Mouse (Mus musculus): ENCODE measurements around the gene Scnn1a. TPM values are rescaled to one million over a fixed set of nuclear protein-coding genes. Genes with fewer than 3 reads are reported as not detected.
A peak's percentile ranks its signal among the peaks of the same experiment; 100 is the strongest.

The Scnn1a gene
- total RNA-seq, 2 experiments from 2014 or later, result 0.10 to 0.19 TPM

DNA sequence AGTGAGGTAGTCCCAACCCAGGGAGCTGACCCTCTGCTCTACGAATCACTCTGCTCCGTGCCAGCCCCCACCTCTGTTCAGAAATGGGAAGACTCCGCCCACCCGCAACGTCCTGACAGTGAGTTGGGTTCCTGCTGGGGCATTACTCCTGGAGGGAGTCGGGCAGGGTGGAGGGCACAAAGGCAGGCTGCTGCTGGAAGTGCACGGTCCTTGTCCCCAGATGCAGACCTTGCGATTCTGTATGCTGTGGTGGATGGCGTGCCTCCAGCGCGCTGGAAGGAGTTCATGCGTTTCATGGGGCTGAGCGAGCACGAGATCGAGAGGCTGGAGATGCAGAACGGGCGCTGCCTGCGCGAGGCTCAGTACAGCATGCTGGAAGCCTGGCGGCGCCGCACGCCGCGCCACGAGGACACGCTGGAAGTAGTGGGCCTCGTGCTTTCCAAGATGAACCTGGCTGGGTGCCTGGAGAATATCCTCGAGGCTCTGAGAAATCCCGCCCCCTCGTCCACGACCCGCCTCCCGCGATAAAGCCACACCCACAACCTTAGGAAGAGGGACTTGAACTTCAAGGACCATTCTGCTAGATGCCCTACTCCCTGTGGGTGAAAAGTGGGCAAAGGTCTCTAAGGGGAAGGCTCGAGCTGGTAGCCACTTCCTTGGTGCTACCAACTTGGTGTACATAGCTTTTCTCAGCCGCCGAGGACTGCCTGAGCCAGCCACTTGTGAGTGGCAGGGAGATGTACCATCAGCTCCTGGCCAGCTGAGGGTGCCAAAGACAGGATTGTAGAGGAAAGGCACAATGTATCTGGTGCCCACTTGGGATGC lies 41.2 kb downstream of the Scnn1a start:
- DNase-seq, result no peak

DNA sequence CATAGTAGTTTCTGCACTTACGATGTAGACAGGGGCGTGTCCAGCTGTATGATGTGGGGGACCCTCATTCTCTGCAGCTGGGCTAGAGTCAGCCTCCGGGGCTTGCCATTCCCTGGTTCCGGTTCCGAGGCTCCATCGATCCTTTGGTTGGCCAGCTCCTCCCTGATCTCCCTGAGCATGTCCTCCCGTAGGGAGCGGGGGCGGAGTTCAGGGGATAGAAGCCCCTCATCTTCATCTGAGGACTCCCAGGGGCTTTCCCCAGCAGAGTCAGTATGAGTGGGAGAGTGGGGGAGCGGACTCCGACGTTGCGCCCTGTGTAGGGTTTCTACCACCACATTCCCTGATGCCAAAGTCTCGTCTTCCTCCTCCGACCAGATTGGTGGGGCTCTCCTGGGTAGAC lies 42.6 kb downstream of the Scnn1a start:
- no peak for DNase-seq

DNA sequence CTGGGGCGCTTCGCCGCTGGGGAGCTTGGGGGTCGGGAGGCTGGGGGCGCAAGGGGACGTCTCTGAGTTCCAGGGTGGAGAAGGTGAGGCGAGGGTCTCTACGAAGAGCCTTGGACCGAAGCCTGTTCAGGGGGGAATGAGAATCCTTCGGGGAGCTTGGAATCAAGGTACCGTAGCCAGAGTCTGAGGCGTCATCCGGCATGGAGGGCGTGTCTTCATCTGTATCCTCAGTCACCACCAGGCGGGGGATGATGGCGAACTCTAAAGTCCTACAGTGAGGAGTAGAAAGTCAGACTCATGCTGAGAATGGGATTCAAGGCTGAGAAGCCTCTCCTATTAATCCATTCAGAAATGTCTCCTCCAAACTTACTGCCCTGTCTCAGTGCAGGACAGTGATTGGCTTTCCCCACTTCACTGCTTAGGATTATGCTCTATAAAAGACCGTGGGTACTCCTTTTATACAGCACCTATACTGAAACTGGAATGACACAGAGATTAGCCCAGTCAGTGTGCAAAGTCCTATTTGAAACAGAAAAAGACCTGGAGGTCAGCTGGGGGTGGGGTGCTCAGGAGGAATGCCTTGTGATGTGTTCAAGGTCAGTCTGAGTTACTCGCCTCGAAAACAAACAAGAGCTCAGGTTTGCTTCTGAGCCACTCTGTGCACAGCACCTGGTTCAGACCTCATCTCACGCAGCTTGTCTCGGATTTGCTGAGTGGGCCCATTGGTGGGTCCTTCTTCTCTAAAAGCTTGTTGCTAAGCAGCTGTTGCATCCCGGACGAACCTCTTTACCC lies 43.2 kb downstream of the Scnn1a start:
- no peak for DNase-seq

DNA sequence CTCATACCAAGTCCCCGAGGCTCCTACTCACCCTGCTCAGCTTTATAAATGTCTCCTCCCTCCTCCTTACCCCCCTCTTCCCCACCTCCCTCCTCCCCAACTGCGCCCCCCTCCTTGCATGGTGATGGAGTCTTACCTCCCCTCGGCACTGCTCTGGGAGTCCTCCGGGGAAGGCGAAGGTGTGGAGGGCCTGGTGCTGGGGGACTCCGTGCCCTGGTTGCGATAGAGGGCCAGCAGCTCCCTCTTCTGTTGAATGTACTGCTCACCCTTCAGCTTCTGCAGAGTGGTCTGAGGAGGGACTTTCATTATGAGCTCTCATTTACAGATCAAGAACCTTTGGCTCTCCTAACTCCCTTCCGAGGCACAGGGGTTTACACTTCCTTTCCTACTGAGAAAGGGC lies 44.0 kb downstream of the Scnn1a start:
- DNase-seq, result no peak

DNA sequence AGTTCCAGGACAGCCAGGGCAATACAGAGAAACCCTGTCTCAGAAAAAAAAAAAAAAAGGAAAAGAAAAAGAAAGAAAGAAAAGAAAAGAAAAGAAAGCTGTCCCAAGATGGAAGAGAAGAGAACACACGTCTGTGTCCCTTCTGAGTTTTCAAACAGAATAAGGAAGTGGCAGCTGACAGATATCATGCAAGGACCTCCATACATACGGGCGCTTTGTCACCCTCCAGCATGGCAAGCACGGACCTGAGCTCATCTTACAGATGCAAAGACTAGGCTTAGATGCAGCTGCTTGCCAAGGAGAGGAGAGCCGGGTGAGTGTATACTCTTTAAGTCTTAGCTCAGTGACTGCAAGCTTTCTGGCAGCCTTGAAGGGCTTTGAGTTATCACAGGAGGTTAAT lies 45.1 kb downstream of the Scnn1a start:
- no peak for DNase-seq

DNA sequence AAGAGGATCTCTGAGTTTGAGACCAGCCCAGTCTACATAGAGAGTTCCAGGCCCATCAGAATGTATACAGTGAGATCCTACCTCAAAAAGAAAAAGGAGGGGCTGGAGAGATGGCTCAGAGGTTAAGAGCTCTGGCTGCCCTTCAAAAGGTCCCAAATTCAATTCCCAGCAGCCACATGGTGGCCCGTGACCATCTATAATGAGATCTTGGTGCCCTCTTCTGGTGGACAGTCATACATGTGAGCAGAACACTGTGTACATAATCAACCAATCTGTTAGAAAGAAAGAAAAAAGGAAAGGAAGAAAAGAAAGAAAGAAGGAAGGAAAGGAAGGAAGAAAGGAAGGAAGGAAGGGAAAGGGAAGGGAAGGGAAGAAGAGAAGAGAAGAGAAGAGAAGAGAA lies 45.7 kb downstream of the Scnn1a start:
- DNase-seq, result no peak

DNA sequence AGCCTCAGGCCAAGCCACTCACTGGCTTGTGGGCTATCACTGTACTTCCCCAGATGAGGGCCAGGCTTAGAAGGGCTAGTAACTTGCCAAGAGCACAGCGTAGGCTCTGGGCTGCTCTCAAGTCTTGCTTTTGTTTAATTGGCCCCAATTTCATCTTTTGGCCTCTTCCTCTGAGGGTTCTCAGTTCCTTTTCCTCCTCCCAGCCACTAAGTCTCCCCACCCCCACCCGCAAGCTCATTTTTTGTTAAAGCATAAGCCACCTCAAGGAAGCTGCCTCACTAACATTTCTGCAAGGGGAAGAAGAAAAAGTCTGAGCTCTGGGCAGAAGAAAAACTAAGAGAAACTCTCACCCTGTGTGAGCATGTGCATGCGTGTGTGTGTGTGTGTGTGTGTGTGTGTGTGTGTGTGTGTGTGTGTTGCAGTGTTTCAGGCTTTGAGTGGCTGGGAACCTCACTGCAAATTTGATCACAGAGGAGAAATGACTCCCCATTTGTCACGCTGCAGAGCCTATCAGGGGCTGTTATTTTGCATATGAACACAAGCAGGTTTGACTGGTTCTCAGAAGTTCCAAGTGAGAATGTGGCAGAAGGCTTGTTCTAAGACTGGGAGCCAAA lies 47.4 kb downstream of the Scnn1a start:
- DNase-seq, result no peak

DNA sequence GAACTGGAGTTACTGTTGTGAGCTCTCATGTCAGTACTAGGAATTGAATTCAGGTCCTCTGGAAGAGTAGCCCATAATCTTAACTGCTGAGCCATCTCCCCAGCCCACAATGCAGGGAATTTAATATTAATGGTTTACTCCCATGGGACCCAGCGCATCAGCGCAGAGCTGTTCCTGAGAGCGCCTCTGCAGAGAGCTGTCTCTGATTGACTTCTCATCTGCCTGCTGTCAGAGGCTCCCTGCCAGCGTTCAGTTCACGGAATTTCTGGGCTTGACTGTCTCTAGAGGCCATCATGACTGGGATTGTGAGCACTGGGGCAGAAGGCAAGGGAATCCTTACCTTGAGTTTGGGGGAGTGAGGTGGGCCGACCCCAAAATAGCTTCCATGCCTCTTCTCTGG lies 56.6 kb downstream of the Scnn1a start:
- no peak for DNase-seq

DNA sequence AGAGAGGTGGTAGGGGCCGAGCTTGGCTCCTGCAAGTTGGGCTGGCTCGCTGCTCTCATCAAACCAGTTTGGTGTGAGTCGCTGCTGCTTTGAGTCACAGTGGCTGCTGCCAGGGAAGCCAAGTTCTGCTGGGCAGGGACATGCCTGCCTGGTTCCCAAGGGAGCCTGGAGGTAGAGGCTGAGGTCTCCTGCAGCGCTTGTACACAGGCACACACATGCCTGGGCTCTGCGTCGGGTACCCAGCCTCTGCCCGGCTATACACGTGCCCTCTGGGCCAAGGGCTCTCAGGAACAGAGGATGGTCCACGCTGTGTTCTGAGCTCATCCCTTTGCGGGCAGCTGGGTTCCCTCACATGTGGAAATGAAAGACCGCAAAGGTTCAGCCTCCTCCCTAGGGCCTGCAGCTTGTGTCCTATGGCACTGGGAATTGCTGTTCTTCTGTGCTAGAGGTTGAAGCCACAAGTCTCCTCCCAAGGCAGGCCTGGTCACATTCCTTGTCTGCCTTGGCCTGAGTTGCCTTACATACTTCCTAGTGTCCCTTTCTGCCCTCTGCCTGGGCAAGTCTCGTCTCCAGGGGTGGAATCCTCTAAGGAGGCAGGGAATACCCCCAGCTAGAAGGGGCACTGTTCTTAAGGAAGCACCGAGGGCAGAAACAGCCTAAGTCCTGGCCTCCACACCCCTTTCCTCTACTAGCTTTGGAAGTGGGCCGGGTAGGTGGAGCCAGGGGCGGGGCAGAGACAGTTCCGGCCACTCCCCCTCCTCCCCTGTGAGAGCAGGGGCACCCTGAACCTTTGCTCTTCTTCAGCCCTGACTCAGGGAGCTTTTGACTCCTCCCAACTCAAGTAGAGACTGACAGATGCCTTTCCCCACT lies 57.4 kb downstream of the Scnn1a start:
- peak; percentile 58 for DNase-seq

DNA sequence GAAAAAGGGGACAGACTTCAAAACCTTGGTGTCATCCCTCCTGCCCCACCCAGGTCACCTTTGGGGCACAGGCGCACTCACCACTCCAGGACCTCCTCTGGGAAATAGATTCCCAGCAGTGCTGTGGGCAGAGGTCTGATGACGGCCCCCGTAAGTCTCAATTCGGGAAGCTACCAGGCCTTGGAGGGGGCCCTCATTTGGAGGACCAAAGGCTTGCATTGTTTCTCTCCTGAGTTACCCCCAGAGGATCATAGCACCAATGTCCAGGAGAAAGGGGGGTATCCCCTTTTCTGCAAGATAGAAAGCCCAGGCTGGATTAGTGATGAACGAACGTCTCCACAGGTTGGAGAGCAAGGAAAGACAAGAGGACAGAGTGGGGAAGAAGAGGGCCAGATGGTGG lies 58.2 kb downstream of the Scnn1a start:
- no peak for DNase-seq

DNA sequence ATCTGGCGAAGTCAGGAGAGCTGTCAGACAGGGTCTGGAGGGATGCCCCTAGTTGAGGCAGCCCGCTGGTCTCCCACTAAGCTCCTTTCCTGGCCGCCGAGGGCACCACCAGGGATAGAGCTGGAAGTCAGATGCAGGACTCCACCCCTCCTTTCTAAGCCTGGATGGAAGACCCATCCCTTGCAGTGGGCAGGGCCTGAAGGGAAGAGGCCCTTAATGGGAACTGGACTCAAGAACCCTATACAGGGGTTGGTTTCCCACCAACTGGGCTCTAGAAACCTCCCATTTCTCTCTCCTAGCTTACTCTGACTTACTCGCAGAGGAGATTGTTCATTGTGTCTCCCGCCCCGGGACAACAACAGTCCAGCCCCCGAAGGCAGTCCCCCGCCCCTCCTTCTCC lies 59.3 kb downstream of the Scnn1a start:
- DNase-seq, result no peak

DNA sequence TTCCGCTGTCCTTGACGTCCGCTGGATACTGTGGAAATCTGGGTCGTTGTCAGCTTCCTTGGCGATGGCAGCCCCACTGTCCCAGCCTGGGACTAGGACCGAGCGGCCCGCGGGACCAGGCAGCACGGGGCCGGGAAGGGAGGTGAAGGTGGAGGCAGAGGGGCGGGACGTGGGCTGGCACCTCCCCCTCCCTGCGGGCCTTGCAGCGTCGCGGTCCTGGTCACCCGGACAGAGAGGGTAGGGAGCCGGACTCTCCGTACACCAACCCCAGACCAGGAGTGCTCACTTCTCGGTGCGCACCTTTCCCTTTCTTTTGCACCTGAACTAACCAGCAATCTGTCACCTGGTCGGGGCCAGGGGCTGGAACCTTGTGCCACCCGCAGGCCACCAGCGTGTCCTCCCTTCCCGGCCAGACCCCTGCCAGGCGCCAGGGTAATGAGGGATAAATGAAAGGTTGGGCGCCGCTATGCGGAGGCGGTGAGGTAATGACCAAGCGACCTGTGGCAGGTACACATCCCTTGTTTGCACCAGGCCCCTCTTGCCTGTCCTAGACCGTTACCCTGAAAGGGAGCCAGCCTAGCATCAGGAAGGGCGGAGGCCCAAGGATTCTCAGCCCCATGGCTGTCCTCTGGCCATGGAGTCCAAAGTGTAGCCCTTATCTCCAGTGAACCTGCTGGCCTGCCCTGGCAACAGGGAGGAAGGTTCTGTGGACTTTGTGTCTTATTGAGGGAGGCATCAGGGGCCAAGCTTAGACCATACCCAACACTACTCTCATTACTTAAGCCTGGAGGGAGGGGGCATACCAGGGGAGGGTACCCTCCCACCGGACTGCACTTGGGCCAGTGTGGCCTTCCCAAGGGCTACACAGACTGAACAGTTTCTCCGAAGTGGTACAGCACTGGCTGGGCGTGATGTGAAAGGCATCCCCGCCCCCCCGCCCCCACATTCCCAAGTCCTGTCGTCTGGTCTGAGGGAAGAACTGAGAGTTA lies 60.2 kb downstream of the Scnn1a start, which contains the start of gene Plekhg6:
Gene Plekhg6, minus strand, starts transcription at position 422 of the 989 bp plus-strand sequence.
- no peak for DNase-seq

DNA sequence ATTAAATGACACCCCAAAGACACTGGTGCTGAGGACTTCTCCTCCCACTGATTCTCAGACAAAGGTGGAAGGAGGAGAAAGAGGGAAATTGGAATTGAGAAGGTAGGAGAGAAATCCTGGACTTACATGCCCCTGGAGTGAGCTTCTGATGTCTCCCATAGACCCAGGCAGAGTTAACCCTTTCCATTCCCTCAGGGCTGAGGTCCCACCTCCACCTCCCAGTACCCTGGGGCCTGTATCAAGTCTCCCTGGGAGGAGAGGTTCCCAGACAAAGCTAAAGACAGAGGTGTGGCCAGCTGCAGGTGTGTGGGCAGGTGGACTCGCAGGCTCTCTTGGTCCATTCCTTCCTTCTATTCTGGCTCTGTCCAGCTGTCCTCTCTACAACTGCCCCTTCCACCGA lies 61.6 kb downstream of the Scnn1a start:
- no peak for DNase-seq

DNA sequence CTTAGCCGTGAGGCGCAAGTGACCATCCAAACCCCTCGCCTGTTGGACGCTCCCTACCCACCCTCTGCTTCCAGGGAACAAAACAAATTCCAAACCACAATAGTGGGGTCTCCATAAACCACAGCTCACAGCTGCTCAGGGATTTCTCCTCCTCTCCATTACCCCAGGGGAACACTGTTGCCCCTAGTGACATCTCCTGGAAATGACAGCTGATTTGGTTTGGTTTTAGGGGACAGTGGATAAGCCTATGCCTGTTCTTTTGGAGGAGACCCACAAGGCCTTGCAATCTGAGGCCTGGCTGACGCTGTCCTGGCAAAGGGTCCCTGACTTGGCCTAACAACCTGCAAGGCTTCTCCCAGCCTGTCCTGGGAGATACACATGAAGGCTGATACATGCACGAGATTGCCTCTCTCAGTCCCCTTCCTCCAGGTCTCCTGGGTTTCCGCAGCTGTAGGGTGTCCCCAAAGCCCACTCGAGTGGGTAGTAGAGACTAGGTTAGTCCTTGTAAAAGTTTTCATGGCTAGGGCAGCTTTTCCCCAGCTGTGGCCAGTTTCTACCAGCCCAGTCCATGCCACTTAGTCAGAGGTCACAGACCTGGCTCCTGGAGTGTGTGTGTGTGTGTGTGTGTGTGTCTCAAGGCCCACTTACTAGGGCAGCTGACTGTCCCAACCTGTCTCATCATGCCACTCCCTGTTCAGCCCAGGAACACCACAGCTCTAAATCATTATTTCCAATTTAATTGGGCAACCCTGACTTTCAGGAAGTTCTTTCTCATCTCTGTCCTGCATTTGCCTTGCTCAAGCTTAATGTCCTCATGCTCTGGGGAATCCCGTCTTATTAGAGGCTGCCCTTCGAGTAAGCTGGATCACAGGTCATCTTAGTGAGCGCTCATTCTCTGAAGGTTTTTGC lies 64.9 kb downstream of the Scnn1a start:
- no peak for DNase-seq

DNA sequence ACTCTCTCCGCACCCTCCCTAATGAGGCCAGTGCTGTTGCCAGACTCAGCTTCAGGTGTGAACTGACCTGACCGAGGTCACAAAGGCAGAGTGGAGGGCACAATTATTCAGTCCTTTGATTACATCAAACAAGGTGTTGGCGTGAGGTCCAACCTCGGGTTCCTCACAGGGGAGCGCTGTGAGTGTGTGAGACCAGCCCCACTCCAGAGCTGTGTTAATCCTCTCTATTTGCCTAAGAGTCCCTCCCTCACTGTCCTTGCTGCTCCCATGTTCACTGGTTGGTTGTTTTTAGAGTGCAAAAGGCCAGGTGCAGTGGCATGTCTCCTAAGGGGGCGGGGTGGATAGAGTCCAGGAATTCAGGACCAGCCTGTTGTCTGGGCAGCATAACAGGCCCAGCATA lies 65.6 kb downstream of the Scnn1a start:
- no peak for DNase-seq

DNA sequence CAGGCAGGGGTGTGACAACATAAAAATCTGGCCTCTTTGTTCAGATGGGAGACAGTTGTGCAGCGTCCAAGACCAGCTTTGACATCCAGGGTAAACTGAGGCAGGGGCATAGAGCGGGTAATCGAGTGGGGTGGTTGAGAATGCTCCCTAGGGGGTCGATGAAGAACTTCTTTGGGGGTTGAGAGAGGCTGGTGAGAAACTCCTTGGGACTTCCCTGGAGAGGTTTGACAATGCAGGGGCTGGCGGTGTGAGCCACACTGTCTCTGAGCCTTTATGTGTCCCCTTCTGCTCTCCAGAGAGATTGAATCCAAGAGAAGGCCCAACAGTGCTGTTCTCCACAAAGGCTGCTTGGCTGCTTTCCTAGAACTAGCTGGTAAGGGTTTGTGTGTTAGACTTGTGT lies 69.4 kb downstream of the Scnn1a start:
- DNase-seq, result no peak

Measured in gastrocnemius, postnatal 25 days (tissue).